Mouse (Mus musculus) fat pad, adult 2 months (tissue): ENCODE results near the gene U2af1.

Experiments
- DNase-seq: peaks from one replicate; pipeline ENCODE4 v3.0.0-alpha.2; 2011; ENCODE audit warnings: low read depth, low spot score; ENCODE audit errors: extremely low read depth

Gene U2af1

DNA sequence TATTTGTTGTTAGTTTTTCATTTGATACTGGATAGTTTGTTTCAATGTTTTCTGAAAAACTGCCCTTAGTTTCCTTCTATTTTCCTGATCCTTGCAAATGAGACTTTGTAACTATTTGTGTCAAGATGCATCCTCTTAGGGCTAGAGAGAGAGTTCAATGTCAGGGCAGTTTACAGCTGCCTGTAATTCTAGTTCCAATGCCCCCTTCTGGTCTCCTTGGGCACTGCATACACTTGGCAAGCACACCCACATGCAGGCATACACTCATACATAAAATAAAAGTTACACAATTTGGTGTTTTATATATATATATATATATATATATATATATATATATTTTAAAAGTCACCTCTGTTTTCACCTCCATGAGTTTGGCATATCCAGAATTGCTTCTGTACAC, 4.2 kb upstream of the U2af1 start:
- DNase-seq = no peak

DNA sequence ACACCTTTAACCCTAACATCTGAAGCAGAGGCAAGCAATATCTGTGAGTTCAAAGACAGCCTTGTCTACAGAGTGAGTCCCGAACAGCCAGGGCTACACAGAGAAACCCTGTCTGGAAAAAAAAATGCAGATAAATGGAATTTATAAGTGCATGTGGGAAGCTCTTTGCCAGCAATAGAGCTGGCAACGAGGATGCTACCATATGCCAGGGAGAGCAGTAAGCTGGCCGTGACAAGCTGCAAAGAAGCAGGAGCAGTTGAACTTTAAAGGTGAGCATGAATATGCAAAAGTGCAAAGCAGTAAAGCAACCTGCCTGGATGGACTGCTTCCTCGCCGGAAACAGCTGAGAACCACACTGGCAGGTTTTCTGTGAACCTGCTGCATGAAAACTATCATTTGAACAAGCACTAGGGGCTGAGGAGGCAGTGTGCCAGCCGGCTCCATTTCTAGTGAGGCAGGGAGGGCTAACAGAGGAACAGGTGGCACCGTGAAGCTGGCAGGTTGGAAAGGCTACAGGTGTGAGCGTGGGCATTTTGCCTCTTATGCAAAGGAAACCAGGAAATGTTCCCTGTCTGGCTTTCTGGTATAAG, 2.1 kb upstream of the U2af1 start:
- DNase-seq = no peak

DNA sequence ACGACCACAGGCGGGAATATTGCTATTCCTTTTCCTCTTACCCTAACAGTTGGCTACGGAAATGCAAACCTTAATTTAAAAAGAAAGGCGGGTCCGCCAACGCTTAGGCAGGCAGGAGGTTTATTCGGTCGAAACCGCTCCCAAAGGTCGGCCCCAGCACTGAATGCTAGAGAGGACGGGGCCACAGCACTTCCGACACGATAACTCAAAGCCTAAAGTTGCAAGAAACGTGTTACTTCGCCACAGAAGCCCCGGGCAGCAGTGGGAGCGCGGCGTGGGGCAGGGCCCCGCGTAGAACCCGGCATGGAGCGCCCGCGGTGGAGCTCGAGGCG, 590 bp downstream of the U2af1 start:
- DNase-seq = no peak

DNA sequence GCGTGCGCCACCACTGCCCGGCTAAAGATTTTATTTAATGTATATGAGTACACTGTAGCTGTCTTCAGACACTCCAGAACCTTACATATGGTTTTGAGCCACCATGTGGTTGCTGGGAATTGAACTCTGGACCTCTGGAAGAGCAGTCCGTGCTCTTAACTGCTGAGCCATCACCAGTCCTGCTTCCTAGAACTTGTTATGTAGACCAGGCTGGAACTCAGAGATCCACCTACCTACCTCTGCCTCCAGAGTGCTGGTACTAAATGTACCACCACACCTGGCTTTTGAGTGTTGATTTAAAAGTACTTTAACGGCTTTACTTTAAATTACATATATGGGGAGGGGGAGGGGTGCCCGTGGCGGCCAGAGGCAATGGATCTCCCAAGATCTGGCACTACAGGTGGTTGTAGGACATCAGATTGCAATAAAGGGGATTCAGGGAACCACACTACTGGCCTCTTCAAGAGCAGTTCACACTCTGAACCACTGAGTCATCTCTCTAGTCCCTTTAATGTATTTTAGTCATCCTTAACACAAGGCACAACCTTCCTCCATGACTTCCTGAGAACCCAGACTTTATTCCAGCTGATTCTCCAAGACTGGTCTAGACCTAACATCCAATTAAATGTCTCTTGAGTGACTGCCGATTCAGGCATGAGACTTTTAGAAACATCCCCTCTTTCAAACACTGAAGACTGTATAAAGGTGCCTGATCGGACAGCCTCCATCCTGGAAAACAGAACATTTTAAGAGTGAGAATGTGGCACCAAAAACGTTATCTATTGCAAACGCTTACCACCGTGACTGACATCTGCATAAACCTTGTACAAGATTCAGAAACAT, 1.3 kb downstream of the U2af1 start:
- no peak for DNase-seq

DNA sequence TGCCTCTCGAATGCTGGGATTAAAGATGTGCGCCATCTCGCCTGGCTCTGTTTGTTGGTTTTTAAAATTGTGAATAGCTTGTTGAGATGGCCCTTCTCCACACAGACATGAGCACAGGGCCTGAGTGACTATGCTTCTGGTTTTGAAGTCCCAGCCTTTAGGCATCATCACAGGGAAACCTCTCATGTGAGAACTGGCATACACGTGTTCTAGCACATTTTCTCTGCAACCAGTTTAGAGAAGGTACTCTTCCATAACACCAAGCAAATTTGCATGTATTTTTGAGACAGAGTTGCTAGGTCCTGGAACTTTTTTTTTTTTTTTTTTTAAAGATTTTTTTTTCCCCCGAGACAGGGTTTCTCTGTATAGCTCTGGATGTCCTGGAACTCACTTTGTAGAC, 2.0 kb downstream of the U2af1 start:
- DNase-seq = no peak

DNA sequence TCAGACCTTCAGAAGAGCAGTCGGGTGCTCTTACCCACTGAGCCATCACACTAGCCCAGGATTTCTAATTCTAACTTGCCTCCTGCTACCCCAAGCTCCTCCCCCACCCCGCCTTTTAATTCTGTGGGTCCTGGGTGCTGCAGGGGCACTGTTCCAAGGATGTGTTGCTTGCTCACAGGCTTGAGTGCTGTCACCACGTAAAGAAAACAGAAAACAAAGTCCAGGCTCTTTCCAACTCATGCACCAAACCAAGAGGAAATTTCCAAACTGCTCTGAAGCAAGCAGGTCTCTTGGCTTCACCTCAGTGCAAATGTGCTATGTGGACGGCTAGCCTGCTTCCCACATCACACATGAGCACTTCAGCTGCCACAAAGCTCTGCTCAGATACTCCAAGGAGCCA, 3.3 kb downstream of the U2af1 start:
- DNase-seq = no peak

DNA sequence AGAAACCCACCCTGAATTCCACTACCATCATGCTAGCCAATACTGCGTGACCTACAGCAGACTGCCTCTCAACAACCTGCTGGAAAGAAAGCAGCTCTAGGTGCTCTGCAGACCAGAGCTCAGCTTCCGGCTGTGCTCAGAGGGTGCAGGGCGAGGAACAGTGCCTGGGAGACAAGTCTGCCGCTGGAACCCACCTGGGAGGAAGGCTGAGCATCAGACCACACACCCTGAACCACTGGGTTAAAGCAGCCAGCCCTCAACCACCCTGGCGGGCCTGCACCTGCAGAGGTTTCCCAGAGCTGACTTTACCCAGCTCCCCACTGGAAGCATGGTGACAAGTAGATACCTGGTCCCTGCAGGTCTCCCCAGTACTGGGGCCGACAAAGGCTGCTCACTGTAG, 5.4 kb downstream of the U2af1 start:
- DNase-seq = no peak

DNA sequence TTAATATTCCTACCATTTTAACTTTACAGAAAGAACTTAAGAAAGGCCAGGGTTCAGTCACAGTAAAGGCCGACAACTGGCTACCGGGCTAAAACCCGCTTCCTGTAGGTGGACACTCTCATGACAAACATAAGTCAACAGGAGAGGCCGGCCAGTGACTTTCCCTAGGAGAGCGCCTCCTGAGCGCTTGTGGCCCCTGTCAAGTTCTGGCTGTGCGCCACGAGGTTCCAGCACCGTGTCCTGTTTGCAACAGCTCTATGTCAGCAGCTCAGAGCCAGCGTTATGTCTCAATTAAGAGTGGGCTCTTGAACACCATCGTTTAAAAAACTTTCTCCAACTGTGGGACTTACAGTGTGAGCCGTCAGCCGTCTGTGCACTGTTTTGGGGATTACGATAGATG, 6.5 kb downstream of the U2af1 start:
- DNase-seq = no peak

DNA sequence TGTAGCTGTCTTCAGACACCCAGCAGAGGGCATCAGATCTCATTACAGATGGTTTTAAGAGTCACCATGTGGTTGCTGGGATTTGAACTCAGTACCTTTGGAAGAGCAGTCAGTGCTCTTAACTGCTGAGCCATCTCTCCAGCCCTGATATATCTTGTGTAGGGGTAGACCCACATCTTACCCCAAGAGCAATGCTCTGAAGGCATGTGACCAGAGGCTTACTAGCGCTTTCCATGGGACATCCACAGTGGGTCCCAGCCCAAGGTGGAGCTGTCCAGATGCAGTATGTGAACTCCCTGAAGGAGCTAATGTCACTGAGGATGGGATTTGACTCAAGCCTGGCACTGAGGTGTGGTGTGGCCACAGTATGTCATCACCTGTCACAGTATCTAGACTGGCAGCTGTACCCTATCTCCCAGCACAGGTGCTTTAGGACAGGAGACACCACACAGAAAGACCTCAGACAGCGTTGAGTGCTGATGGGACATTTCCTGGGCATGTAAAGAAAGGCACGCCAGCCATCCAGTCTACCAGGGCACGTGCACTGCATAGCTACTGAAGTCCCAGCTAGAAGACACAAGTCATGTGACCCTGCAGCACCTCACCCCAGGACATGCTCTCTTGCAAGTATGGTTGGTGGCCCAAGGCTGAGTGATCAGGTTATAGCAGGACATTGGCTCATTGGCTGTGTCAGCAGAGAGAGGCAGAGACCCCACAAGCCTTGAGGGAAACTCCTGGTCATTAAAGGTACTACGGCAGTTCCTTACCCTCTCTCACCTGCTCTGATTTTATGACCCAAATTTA, 12.3 kb downstream of the U2af1 start:
- DNase-seq = no peak

DNA sequence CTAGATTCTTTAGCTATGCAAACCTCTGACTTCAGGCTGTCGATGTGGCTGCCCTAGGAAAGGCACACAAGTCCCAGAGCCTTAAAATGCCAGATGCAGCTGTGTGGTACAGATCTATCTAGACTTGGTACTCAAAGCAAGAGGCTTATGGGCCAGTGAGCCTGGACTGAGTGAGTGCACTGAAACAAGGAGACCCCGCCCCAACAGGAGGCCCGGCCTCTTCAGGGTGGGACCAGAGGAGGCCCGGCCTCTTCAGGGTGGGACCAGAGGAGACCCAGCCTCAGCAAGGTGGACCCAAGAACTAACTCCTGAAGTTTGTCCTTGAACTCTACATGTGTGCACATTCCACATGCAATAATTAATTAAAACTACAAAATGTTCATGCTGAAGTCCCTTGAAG, 15.8 kb downstream of the U2af1 start:
- no peak for DNase-seq

DNA sequence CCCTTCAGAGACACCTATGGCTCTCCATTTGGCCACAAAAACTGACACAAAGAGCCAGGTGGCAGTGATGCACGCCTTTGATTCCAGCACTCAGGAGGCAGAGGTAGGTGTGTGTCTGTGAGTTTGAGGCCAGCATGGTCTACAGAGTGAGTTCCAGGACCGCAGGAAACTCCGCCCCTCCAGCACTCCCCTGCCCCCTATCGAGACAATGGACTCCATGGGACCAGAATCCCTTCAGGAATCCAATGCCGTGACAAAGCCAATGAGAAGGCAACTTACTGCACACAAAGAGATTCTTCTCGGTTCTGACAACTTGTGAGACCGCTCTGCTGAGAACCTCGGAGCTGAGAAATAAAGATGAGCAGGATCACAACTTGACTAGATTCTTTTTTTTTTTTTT, 16.4 kb downstream of the U2af1 start:
- DNase-seq = no peak

DNA sequence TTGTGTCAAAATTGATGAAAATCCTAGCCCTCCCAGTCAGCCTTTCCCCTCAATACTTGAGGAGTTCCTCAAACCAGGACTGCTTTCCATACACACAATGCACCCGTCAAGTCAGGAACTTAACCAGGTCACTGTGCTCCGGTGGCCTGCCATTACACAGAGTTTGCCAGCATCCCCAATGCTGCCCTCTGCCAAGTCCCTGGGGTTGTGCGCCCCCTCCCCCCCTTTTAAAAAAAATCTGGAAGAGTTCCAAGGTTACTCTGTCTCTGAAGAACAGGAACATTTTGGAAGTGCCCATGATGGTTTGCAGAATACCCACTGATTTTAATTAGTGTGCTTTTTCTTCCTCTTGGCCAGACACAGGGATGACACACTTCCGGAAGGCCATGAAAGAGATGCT, 19.0 kb downstream of the U2af1 start:
- DNase-seq = no peak

DNA sequence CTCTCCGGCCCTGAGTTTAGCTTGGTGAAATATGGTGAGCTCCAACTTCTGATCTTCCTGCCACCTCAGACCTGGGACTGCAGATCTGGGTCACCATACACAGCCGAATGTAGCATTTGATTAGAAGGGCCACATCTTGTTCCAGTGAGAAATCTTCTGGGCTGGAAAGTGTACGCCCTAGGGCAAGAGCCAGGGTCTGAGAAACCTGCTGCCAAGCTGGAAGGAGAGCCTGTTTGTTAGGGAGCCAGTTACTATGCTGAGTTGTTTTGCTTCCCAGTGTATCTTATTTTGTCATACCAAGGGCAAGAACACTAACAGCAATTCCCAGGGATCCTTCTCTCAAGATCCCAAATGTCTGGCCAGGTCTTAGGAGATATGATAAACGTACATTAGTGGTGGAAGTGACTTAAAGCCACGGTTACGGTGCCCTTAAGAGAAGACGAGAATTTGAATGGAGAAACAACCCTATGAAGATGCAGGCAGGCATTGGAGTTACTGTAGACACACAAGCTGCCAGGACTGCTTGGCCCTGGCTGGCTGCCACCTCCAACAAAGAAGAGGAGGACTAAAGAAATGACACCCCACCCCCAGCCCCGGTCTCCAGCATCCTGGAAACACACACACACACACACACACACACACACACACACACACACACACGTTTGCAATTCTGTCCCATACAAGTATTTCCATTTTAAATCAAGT, 20.7 kb downstream of the U2af1 start:
- no peak for DNase-seq

DNA sequence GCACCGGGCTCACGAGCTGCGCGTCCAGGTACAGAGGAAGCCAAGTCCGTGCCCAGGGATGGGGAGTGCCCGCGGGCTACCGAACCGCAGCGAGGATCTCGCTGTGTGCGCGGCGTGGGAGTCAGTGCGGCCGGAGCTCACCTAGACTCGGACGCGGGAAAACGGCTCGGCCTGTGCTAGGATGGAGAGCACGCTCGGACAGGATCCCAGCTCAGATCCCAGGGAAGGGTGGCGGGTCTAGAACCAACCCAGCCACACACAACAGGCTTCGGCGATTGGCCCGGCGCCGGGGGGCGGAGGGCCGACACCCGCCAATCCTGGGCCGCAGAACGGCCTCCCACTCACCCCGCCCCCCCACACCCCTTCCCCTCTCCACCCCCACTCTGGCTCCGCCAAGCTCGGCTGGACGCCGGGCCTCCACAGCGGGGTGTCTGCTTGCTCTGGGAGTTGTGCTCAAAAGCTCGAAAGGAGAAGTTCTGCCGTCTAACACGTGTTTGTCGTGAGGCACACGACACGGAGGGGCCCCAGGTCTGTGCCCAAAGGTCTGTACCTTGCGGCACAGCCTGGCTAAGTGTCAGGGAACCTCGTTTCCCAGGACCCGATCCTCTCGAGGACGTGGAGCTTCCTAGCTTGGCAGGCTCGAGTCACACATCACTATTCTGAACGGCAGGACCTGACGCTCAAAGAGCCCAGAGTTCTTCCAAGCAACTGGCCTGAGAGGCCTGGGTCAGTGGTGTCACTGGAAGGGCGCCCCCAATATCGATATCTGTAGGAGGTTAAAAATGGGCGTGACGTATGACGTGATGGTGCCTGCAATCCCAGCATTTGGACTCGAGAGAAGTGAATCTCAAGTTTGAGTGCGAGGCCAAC, 21.5 kb downstream of the U2af1 start, which contains the start of gene Cbs:
Gene Cbs, minus strand, starts transcription at position 297 of the 870 bp plus-strand sequence.
- DNase-seq = no peak

DNA sequence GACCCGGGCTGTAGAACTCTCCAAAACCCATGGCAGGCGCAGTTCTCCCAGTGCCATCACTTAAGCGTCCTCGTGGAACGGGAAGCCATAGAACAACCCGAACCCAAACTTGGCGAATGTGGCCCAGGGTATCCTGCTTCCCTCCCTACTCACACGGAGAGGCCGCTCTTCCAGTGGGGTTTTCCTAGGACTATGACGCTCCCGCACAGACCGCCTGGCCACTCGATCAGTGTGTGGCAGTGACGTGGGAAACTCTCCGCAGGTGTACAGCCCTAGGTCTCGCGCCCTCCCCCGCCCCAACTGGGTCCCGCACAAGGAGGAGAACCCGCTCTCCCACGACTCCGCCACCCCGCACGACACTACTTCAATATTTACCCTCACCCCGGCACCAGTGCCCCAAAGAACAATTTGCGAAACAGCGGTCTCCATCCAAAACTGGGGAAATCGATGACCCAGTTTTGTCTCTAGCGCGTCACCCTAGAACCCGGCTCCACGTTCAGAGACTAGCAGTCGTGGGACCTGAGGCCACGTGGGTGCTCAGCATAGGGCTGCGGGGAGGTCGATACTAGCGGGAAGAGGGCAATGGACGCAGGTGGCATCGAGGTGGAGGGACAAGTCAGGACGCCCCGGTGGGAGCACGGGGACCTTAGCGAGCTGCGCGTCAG, 22.3 kb downstream of the U2af1 start:
- DNase-seq = no peak

DNA sequence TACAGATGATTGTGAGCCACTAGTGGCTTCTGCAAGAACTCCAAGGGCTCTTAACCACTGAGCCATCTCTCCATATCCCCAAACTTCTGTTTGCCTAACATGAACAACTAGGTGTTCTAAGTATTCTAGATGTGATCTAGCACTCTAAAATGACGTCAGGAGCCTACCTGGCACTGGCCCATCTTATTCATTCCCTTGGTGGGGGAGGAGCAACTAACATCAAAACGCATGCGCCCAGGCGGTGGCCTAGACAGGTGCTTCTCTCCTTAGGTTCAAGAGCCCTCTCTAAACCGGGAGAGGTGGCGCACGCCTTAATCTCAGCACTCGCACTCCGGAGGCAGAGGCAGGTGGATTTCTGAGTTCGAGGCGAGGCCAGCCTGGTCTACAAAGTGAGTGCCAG, 22.9 kb downstream of the U2af1 start:
- DNase-seq = no peak

DNA sequence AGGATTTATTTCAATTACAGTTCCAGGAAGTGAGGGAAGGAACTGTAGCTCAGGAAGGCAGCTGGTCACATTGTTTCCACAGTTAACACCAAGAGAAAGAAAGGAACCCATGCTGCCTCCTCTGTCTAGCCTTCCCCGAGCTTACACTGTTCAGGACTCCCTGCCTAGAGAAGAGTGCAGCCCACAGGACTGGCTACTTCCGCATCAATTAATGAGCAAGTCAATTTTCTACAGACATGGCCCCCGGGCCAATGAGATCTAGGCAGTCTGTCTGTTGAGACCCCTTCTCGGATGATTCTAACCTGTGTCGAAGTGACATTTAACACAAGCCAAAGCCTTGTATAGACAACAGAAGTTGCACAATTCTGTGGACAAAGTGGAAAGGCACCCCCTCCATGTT, 23.8 kb downstream of the U2af1 start:
- no peak for DNase-seq

DNA sequence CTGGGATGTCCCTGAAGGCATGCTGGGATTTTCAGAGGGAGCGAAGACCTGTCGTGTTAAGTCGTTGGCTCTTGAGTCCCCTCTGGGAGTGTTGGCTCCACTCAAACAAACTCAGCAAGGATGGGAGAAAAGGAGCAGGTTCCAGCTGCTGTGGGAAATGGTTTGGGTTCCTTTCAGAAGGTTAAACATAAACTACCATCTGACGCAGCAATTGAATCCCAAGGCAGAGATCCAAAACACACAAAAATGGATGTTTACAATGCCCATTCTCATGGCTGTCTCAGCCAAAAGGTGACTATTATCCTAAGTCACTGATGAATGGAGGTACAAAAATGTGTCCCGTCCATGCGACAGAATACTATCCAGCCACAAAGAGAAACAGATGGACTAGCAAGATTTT, 25.7 kb downstream of the U2af1 start:
- DNase-seq = no peak

DNA sequence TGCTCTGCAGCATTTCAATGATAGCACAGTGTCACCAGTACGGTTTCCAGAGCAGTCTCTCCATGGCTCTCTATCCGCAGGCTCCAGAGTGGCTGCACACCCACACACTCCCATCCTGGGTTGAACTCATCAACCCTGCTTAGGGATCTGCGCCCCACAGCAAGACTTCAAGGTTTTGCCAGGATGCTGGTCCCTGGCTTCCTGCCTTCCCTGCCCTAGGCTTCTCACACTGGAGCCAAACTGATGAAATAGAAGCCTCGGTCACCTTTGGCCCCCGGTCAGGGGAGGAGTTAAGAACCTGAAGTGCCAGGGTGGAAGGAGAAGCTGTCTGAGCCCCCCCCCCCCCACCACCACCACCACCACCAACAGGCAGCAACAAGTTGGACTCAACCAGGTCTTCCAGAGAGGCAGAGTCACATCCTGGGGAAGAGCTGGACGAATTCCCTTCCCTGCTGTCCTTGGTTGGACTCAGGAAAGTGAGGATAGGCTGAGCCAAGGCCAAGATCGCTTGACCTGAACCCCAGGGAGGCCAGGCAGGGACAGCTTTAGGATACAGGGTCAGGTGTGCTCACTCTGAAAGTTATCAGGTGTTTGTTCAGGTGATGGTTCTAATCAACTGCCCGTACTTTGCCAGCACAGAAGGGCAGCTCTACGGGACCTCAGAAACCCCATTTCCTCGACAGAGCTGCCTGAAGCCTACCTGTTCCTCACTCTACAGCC, 27.5 kb downstream of the U2af1 start:
- DNase-seq = no peak
